Mouse (Mus musculus) ES-Bruce4 (cell line): ENCODE measurements around the gene B3gnt5. TPM values are rescaled to one million over a fixed set of nuclear protein-coding genes. Genes with fewer than 3 reads are reported as not detected.
"Not testable (repeated sequence)": the region's sequence is repeated elsewhere in the genome, so short reads cannot be mapped to it uniquely, and the experiment has no call there.

ENCODE experiments used
- H3K27ac ChIP-seq: 2 replicates; pipeline ENCODE4 v1.5.1; 2012; ENCODE audit warnings: low read length, inconsistent platforms; ENCODE audit not compliant: insufficient read depth
- H3K27me3 ChIP-seq: 2 replicates; pipeline ENCODE4 v1.6.1; 2012; ENCODE audit warnings: mild to moderate bottlenecking, low read length, inconsistent platforms; ENCODE audit not compliant: control insufficient read depth, poor library complexity, insufficient read depth, severe bottlenecking
- H3K36me3 ChIP-seq: 2 replicates; pipeline ENCODE4 v1.6.1; 2012; ENCODE audit warnings: inconsistent platforms, mild to moderate bottlenecking, low read length, moderate library complexity; ENCODE audit not compliant: control insufficient read depth, poor library complexity, insufficient read depth, severe bottlenecking
- H3K4me1 ChIP-seq: one replicate; pipeline ENCODE4 v1.8.1; 2011; ENCODE audit warnings: low read length; ENCODE audit not compliant: control insufficient read depth, insufficient read depth
- H3K4me3 ChIP-seq: 2 replicates; pipeline ENCODE4 v1.5.1; 2011; ENCODE audit warnings: low read depth, mild to moderate bottlenecking, low read length
- H3K9ac ChIP-seq: 2 replicates; pipeline ENCODE4 v1.6.1; 2012; ENCODE audit warnings: low read depth, mild to moderate bottlenecking, inconsistent platforms; ENCODE audit not compliant: poor library complexity, severe bottlenecking
- H3K9me3 ChIP-seq: replicated peaks from 2 replicates; pipeline ENCODE4 v1.6.1; 2012; ENCODE audit warnings: mild to moderate bottlenecking, low read length, inconsistent platforms; ENCODE audit not compliant: control insufficient read depth, poor library complexity, insufficient read depth, severe bottlenecking
- CTCF ChIP-seq: IDR thresholded peaks from one replicate; pipeline ENCODE4 v1.8.1; 2011; ENCODE audit warnings: low read depth, low read length
- EP300 ChIP-seq: IDR thresholded peaks from 2 replicates; pipeline ENCODE4 v1.6.1; 2011; ENCODE audit warnings: low read depth, low read length; ENCODE audit not compliant: insufficient read depth
- POLR2A ChIP-seq: IDR thresholded peaks from one replicate; pipeline ENCODE4 v1.8.1; 2011; ENCODE audit warnings: low read length; ENCODE audit not compliant: insufficient read depth
- polyA plus RNA-seq: library from polyadenylated mRNA; stranded (reverse); fragments of >200 nt; gene quantifications from 2 replicates; pipeline ENCODE4 v1.2.4, GENCODE M21; 2011; ENCODE audit warnings: low read depth; ENCODE audit not compliant: missing spikeins, insufficient read depth, insufficient read length

The B3gnt5 gene
- 32.0 and 36.5 TPM in 2 replicates for polyA plus RNA-seq

DNA sequence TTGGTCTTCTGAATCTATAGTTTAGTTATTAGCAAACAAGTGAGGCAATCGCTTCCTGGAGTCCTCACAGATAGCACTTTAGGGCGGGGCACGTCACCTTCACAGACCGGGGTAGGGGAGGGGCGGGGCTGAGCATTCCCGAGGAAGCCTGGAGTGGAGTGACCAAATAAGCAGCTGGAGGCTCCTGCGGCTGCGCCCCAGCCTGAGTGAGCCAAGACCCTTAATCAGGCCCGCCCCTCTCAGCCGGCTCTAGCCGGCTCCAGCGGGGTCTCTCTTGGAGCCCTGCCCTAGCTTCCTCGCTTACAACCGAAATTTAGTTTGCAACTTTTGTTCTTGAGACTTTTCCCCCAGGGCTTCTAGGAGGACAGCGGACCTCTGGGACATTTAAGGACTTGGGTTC, at the start of gene B3gnt5:
B3gnt5 (plus strand) TSS at position 135 of the 400 bp plus-strand sequence.
- Histone ChIP-seq H3K9me3 (no peaks in the 10 kb centered on the region), H3K27ac (peak within 1 kb of the TSS; percentile 87), H3K4me1 (peaks cover 2% of the 10 kb centered on the region), H3K4me3 (peak within 1 kb of the TSS; percentile 88), H3K36me3 (no peaks in the 10 kb centered on the region; the same call in 1 of the 2 replicates), H3K9ac (peak within 1 kb of the TSS; percentile 77), H3K27me3 (no peaks in the 10 kb centered on the region; the same call in 1 of the 2 replicates)
- TF ChIP-seq POLR2A (no peak), CTCF (no peak), EP300 (peak; percentile 61)

DNA sequence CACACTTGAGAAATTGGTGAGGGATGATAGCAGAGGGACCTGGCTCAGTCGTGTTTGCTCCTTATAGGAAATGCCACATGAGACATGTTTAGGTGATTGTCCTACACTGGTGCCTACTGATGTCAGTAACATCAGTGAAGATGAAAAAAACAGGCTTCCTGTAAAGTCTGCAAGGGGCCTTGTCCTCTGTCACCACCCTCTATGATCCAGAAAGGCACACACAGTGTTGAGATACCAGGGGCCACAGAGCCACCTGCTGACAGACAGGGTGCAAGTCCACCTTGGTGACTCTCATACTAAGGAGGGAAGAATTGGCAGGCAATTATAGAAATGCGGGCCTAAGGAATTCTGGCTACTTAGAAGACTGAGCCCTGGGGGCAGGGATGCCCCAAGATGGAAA, 39.0 kb upstream of the B3gnt5 start:
- H3K9ac ChIP-seq, result no peak overlapping the region
- H3K27me3 ChIP-seq, result no peaks in the 10 kb centered on the region
- no peaks in the 10 kb centered on the region for H3K9me3 ChIP-seq
- no peaks in the 10 kb centered on the region for H3K36me3 ChIP-seq
- no peak overlapping the region for H3K27ac ChIP-seq
- TF ChIP-seq CTCF (peak; percentile 40), POLR2A (no peak)
- H3K4me1 ChIP-seq, result no peaks in the 10 kb centered on the region
- H3K4me3 ChIP-seq, result no peak overlapping the region

DNA sequence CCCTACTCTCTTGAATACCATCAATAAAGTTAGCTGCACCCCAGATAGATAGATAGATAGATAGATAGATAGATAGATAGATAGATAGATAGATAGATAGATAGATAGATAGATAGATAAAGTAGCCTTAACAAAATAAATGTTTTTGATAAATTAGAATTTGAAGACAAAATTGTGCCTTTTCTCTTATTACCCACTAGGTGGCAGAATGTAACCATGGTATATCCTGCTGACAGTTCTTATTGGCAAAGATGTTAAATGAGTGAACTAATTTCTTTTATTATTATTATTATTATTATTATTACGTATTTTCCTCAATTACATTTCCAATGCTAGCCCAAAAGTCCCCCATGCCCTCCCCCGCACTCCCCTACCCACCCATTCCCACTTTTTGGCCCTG, 35.9 kb upstream of the B3gnt5 start:
- H3K36me3 ChIP-seq, H3K9me3 ChIP-seq, H3K9ac ChIP-seq, H3K4me1 ChIP-seq, H3K27me3 ChIP-seq, H3K4me3 ChIP-seq, H3K27ac ChIP-seq: not testable (repeated sequence)

DNA sequence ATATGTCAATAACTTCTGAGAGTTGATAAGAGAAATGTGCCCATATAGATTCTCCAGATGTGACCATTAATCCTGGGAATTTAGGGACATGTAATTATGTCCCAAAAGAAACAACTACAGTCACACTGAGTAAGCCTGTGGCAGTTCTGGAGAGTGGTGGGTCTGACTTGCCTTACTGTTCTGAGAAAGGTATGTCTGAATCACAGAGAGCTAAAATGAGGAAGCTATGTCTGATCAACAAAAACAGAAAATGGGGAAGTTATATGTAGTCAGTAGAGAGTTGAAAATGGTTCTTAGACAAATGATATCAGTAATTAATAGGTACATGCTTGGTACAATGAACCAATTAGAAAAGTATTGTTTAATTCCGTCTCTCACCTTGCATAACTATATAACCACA, 27.1 kb upstream of the B3gnt5 start:
- Histone ChIP-seq H3K9me3 (no peaks in the 10 kb centered on the region; the same call in 1 of the 2 replicates), H3K9ac (no peak overlapping the region), H3K36me3 (no peaks in the 10 kb centered on the region), H3K4me3 (no peak overlapping the region), H3K27ac (no peak overlapping the region), H3K27me3 (no peaks in the 10 kb centered on the region), H3K4me1 (no peaks in the 10 kb centered on the region)
- no peak for TF ChIP-seq EP300
- no peak for TF ChIP-seq CTCF
- no peak for TF ChIP-seq POLR2A

DNA sequence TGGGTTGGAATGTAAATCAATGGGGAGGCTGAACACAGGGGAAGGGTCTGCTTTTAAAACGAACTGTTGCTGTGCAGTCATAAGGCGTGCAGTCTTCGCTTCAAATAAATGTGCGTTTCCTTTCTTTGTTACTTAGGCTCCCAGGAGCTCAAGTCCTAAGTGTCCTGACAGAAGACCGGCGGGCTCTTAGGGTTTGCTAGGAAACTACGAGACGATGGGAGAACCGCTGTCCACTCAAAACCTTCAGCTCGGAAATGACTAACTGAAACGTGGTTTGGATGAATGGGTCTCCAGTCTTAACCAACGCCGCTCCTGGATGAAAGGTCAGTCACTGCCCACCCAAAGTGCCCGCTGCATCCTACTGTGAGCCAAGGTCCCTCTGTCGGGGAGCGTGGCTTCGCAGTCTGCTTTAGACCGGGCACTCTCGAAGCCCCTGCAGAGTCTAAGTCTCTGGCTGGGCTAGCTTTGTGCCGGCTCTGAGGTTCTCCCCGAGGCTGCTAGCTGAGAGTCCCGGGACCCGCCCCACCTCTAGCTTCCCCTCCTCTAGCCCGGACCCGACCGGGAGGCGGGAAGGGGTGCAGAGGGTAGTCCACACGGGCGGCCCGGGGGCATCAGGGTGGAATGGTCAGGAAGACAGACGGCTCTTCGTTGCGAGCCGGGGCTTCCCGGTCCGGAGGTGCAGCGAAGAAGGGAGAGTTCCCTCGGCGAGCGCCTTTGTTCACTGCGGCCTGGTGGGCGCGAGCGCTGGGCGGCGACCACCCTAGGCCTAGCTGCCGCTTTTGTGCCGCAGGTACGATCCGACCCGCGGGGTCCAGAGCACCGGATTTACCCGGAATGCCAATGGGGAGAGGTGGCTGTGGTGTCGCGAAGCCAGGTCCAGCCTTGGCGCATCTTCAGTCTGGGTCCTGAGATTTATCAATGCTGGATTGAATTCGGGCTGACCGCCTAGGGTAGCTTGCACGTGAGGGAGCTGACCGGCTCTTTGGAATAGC, 793 bp downstream of the B3gnt5 start:
- no peak for TF ChIP-seq CTCF
- no peak for TF ChIP-seq POLR2A
- no peak for TF ChIP-seq EP300
- H3K36me3 ChIP-seq, result no peaks in the 10 kb centered on the region; the same call in 1 of the 2 replicates
- H3K27me3 ChIP-seq, result no peaks in the 10 kb centered on the region; the same call in 1 of the 2 replicates
- H3K9ac ChIP-seq, result peak overlapping the region; percentile 77
- peaks cover 2% of the 10 kb centered on the region for H3K4me1 ChIP-seq
- no peaks in the 10 kb centered on the region for H3K9me3 ChIP-seq
- H3K4me3 ChIP-seq, result peak overlapping the region; percentile 88
- H3K27ac ChIP-seq, result peak overlapping the region; percentile 87

DNA sequence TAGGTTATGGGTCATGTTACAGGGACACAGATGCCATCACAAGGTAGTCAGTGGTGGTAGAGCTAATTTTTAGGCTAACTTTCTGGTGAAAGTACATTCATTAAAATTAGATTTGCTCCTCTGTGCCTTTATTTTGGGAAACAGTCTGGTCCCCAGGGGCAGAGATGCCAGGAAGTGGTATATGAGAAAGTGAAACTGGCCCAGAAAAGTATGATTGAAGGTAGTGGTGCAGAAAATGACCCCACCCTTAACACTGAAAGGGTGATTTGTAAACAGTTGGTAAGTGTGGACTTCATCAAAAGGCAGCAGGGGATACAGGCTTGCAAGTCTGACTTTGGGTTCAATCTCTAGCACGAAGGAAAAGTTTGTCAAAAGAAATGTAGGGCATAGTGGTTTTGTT, 1.7 kb downstream of the B3gnt5 start:
- Histone ChIP-seq H3K4me1 (peaks cover 2% of the 10 kb centered on the region), H3K36me3 (no peaks in the 10 kb centered on the region; the same call in 1 of the 2 replicates), H3K9me3 (no peaks in the 10 kb centered on the region), H3K4me3 (no peak overlapping the region), H3K27me3 (no peaks in the 10 kb centered on the region; the same call in 1 of the 2 replicates), H3K9ac (peak overlapping the region; percentile 77; the same call in 1 of the 2 replicates), H3K27ac (no peak overlapping the region)
- no peak for TF ChIP-seq CTCF
- TF ChIP-seq EP300, result no peak
- TF ChIP-seq POLR2A, result no peak
